ENCODE assay signal across 22 mouse cellular contexts in the genomic region with DNA sequence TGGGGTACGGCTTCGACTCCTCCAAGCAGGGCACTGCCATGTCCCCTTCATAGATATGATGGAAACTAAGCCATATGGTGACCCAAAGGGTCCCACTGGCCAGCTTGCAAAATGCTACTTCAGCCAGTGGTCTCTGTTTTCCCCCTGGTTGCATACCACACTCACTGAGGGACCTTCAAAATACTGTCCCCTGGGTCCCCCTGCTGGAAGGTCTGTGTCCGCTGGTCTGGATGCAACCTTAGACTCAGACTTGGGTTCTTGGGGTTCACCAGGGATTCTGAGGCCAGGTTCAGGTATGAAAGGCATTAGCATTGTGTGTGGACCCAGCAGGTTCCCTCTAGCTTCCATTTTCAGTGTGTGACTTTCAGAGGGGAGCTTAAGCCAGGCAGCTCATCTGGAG. TPM values are rescaled to one million over a fixed set of nuclear protein-coding genes. Genes with fewer than 3 reads are reported as not detected.
DNase-seq lines count a peak whose midpoint lies in the region; ATAC-seq and TF ChIP-seq lines count a peak whose summit lies in the region.
"Had no signal": no experiment of that assay in that cellular context is flagged by ENCODE, and none has a peak within 500 bp of the region (broad histone marks: within the 10 kb centered on the region; RNA-seq: fewer than 3 reads in every experiment).

No protein-coding gene starts in this region.

- no peak for DNase-seq in heart, postnatal 0 days (ENCODE audit: low spot score)
- no peak for DNase-seq in heart, postnatal 10 days
- DNase-seq in liver, embryonic 14.5 days (ENCODE audit: low read depth in 3 of 3, low spot score in 3 of 3), result no peak
- DNase-seq in liver, embryonic 11.5 days (ENCODE audit: low spot score), result no peak
- DNase-seq in retina, embryonic 14.5 days (ENCODE audit: low spot score), result peak; percentile 45
- DNase-seq in retina, postnatal 1 day, result no peak
- no peak for DNase-seq in stomach, postnatal 0 days (ENCODE audit: low spot score)
- DNase-seq: adrenal gland, postnatal 36 days; cerebellum, adult 9-10 months; gastrocnemius, postnatal 36 days; kidney, adult 8-10 months; kidney, postnatal 25 days; lung, postnatal 36 days; right cerebral cortex, postnatal 14 days had no signal

- H3K36me3 ChIP-seq in heart, postnatal 0 days (replicated peaks; ENCODE audit: control insufficient read depth, insufficient read depth, low read length), result no peaks in the 10 kb centered on the region
- H3K36me3 ChIP-seq in liver, embryonic 14.5 days (replicated peaks; ENCODE audit: control insufficient read depth, insufficient read depth, low read depth), result no peaks in the 10 kb centered on the region
- H3K36me3 ChIP-seq in liver, embryonic 11.5 days (ENCODE audit: control insufficient read depth, insufficient read depth, low read length), result no peaks in the 10 kb centered on the region
- H3K36me3 ChIP-seq in stomach, postnatal 0 days (ENCODE audit: control insufficient read depth, insufficient read depth, low read length), result no peaks in the 10 kb centered on the region
- H3K36me3 ChIP-seq: embryonic facial prominence, embryonic 12.5 days; forebrain, embryonic 12.5 days; neural tube, embryonic 15.5 days had no signal

- TF ChIP-seq EP300 in heart, postnatal 0 days (IDR thresholded peaks at IDR 0.05; ENCODE audit: low read depth), result no peak
- no peak for TF ChIP-seq EP300 in liver, embryonic 14.5 days (IDR thresholded peaks at IDR 0.05; ENCODE audit: low read depth)
- TF ChIP-seq EP300 in stomach, postnatal 0 days (optimal IDR thresholded peaks at IDR 0.05), result no peak

- TF ChIP-seq CTCF in heart, postnatal 0 days (IDR thresholded peaks at IDR 0.05; ENCODE audit: low read depth), result peak; percentile 35
- TF ChIP-seq CTCF in liver, embryonic 14.5 days (IDR thresholded peaks at IDR 0.05; ENCODE audit: low read depth), result peak; percentile 35; the same call in 1 of the 2 replicates
- TF ChIP-seq CTCF in stomach, postnatal 0 days (IDR thresholded peaks at IDR 0.05; ENCODE audit: low read depth), result peak; percentile 54

- H3K4me3 ChIP-seq in heart, postnatal 0 days (ENCODE audit: low read depth, low read length), result no peak overlapping the region
- no peak overlapping the region for H3K4me3 ChIP-seq in liver, embryonic 14.5 days (ENCODE audit: insufficient read depth in 1 of 2, low read depth in 2 of 2, low read length in 2 of 2)
- no peak overlapping the region for H3K4me3 ChIP-seq in liver, embryonic 11.5 days (ENCODE audit: low read depth, low read length)
- no peak overlapping the region for H3K4me3 ChIP-seq in stomach, postnatal 0 days (ENCODE audit: low read depth, low read length)
- H3K4me3 ChIP-seq: embryonic facial prominence, embryonic 12.5 days; forebrain, embryonic 12.5 days; neural tube, embryonic 15.5 days had no signal

- no peak for ATAC-seq in heart, postnatal 0 days (ENCODE audit: insufficient read depth, low read depth)
- ATAC-seq in liver, embryonic 14.5 days (ENCODE audit: insufficient read depth), result no peak
- no peak for ATAC-seq in liver, embryonic 11.5 days (replicated peaks; ENCODE audit: low FRiP score)
- ATAC-seq in stomach, postnatal 0 days (ENCODE audit: low FRiP score, low TSS enrichment), result no peak
- no peak for ATAC-seq in megakaryocyte progenitor cell, adult 5-6 weeks (replicated peaks; ENCODE audit: poor library complexity)

- H3K4me2 ChIP-seq in heart, postnatal 0 days (ENCODE audit: low read depth, low read length), result no peak overlapping the region
- H3K4me2 ChIP-seq in liver, embryonic 14.5 days (ENCODE audit: low read depth), result no peak overlapping the region
- no peak overlapping the region for H3K4me2 ChIP-seq in liver, embryonic 11.5 days
- no peak overlapping the region for H3K4me2 ChIP-seq in stomach, postnatal 0 days (replicated peaks; ENCODE audit: low read depth)
- H3K4me2 ChIP-seq: embryonic facial prominence, embryonic 12.5 days; forebrain, embryonic 12.5 days; neural tube, embryonic 15.5 days had no signal

- WGBS in heart, postnatal 0 days, result 73% methylated on average over 3 of the region's 3 CpGs
- WGBS in liver, embryonic 14.5 days (ENCODE audit: insufficient replicate concordance), result 52% methylated on average over 3 of the region's 3 CpGs
- 62% methylated on average over 3 of the region's 3 CpGs for WGBS in liver, embryonic 11.5 days
- WGBS in stomach, postnatal 0 days, result 65% methylated on average over 3 of the region's 3 CpGs

- intact Hi-C loops in heart, postnatal 10 days (cut with DNase I), result loop anchor here (5.0 kb wide), 1 partner anchor 126 kb away; a partner anchor contains a TSS

- peaks cover 13% of the 10 kb centered on the region; the same call in 1 of the 2 replicates for H3K4me1 ChIP-seq in heart, postnatal 0 days (ENCODE audit: control insufficient read depth, insufficient read depth)
- no peaks in the 10 kb centered on the region for H3K4me1 ChIP-seq in liver, embryonic 14.5 days (replicated peaks; ENCODE audit: control insufficient read depth in 2 of 2, insufficient read depth in 2 of 2, low read length in 1 of 2)
- H3K4me1 ChIP-seq in liver, embryonic 11.5 days (replicated peaks; ENCODE audit: control insufficient read depth, insufficient read depth, low read length), result no peaks in the 10 kb centered on the region
- H3K4me1 ChIP-seq in stomach, postnatal 0 days (replicated peaks; ENCODE audit: control insufficient read depth, insufficient read depth), result no peaks in the 10 kb centered on the region
- H3K4me1 ChIP-seq: embryonic facial prominence, embryonic 12.5 days; forebrain, embryonic 12.5 days; neural tube, embryonic 15.5 days had no signal

- no peak overlapping the region for H3K9ac ChIP-seq in heart, postnatal 0 days (replicated peaks; ENCODE audit: low read depth, low read length)
- H3K9ac ChIP-seq in liver, embryonic 14.5 days (replicated peaks), result no peak overlapping the region
- H3K9ac ChIP-seq in liver, embryonic 11.5 days (ENCODE audit: low read depth, low read length), result no peak overlapping the region
- H3K9ac ChIP-seq in stomach, postnatal 0 days (ENCODE audit: low read length), result no peak overlapping the region
- H3K9ac ChIP-seq: embryonic facial prominence, embryonic 12.5 days; forebrain, embryonic 12.5 days; neural tube, embryonic 15.5 days had no signal

- H3K9me3 ChIP-seq in heart, postnatal 0 days (replicated peaks; ENCODE audit: control insufficient read depth, low read length), result no peaks in the 10 kb centered on the region
- H3K9me3 ChIP-seq in liver, embryonic 14.5 days (ENCODE audit: control insufficient read depth, low read length), result no peaks in the 10 kb centered on the region
- H3K9me3 ChIP-seq in liver, embryonic 11.5 days (ENCODE audit: control insufficient read depth, low read length), result no peaks in the 10 kb centered on the region
- no peaks in the 10 kb centered on the region for H3K9me3 ChIP-seq in stomach, postnatal 0 days (ENCODE audit: control insufficient read depth, low read length)
- H3K9me3 ChIP-seq: embryonic facial prominence, embryonic 12.5 days; forebrain, embryonic 12.5 days; neural tube, embryonic 15.5 days had no signal

- no peak overlapping the region for H3K27ac ChIP-seq in heart, postnatal 0 days (ENCODE audit: low read depth)
- no peak overlapping the region for H3K27ac ChIP-seq in liver, embryonic 14.5 days
- no peak overlapping the region for H3K27ac ChIP-seq in liver, embryonic 11.5 days (ENCODE audit: low read depth, low read length)
- H3K27ac ChIP-seq in stomach, postnatal 0 days (replicated peaks), result no peak overlapping the region
- H3K27ac ChIP-seq: embryonic facial prominence, embryonic 12.5 days; forebrain, embryonic 12.5 days; neural tube, embryonic 15.5 days had no signal

- H3K27me3 ChIP-seq in heart, postnatal 0 days (ENCODE audit: control insufficient read depth, insufficient read depth, low read length), result no peaks in the 10 kb centered on the region
- H3K27me3 ChIP-seq in liver, embryonic 14.5 days (ENCODE audit: control insufficient read depth, insufficient read depth, low read length), result no peaks in the 10 kb centered on the region
- H3K27me3 ChIP-seq in liver, embryonic 11.5 days (replicated peaks; ENCODE audit: control insufficient read depth, insufficient read depth, low read length), result peaks cover 10% of the 10 kb centered on the region
- H3K27me3 ChIP-seq in stomach, postnatal 0 days (ENCODE audit: control insufficient read depth, insufficient read depth, low read length), result no peaks in the 10 kb centered on the region

RNA-seq across cellular contexts. Expression of a gene that starts 22.6 kb away (rescaled TPM):
- total RNA-seq in heart, postnatal 0 days (2014; rRNA removed; ENCODE audit: low replicate concordance), result 12.5 and 15.0 TPM in 2 replicates
- polyA plus RNA-seq in heart, postnatal 0 days (2015; fragmentation: Nextera tagmentation; extraction: Ambion mirVana), result 10.9 and 12.3 TPM in 2 replicates
- total RNA-seq in heart, postnatal 10 days (2021), result 10 to 100 TPM; 23.7 to 27.5 TPM
- 0.28 TPM in 2 replicates for polyA plus RNA-seq in liver, embryonic 14.5 days (2012; rRNA removed)
- 0.28 and 0.36 TPM in 2 replicates for polyA plus RNA-seq in liver, embryonic 14.5 days (2014; fragmentation: Nextera tagmentation; extraction: Ambion mirVana)
- 2.8 and 3.6 TPM in 2 replicates for polyA plus RNA-seq in liver, embryonic 11.5 days (2014; fragmentation: Nextera tagmentation; extraction: Ambion mirVana)
- polyA plus RNA-seq in stomach, postnatal 0 days (2015; fragmentation: Nextera tagmentation; extraction: Ambion mirVana), result 2.8 and 3.0 TPM in 2 replicates
- total RNA-seq in megakaryocyte progenitor cell, adult 5-6 weeks (2015), result not detected in 2 replicates
- total RNA-seq in megakaryocyte progenitor cell, adult 5-6 weeks (2017), result not detected in 2 replicates
- total RNA-seq: megakaryocyte-erythroid progenitor cell, adult 5-6 weeks had no signal

RNA-seq across cellular contexts. Expression of a gene that starts 50.0 kb away (rescaled TPM):
- total RNA-seq in heart, postnatal 0 days (2014; rRNA removed; ENCODE audit: low replicate concordance), result 6.5 and 21.2 TPM in 2 replicates
- 2.7 and 2.8 TPM in 2 replicates for polyA plus RNA-seq in heart, postnatal 0 days (2015; fragmentation: Nextera tagmentation; extraction: Ambion mirVana)
- total RNA-seq in heart, postnatal 10 days (2021), result 1 to 10 TPM; 1.5 to 2.2 TPM
- polyA plus RNA-seq in liver, embryonic 14.5 days (2012; rRNA removed), result 0.04 and 0.12 TPM in 2 replicates
- not detected in 2 replicates for polyA plus RNA-seq in liver, embryonic 14.5 days (2014; fragmentation: Nextera tagmentation; extraction: Ambion mirVana)
- polyA plus RNA-seq in liver, embryonic 11.5 days (2014; fragmentation: Nextera tagmentation; extraction: Ambion mirVana), result not detected in 2 replicates
- 0.08 TPM in 1 of 2 replicates, not detected in the other for polyA plus RNA-seq in stomach, postnatal 0 days (2015; fragmentation: Nextera tagmentation; extraction: Ambion mirVana)
- not detected in 2 replicates for total RNA-seq in megakaryocyte progenitor cell, adult 5-6 weeks (2015)
- not detected in 2 replicates for total RNA-seq in megakaryocyte progenitor cell, adult 5-6 weeks (2017)
- total RNA-seq: adrenal gland, adult 18-20 months; adrenal gland, postnatal 36 days; gastrocnemius, adult 18-20 months; gastrocnemius, postnatal 36 days; megakaryocyte-erythroid progenitor cell, adult 5-6 weeks had no signal
- polyA plus RNA-seq: liver, embryonic 16.5 days had no signal
